Mouse (Mus musculus): Measurements from ENCODE around the gene Tbc1d17. TPM values are rescaled to one million over a fixed set of nuclear protein-coding genes. Genes with fewer than 3 reads are reported as not detected.

Gene Tbc1d17
- total and polyA plus RNA-seq, 2 experiments from 2014 or later: 115 to 378 TPM

DNA sequence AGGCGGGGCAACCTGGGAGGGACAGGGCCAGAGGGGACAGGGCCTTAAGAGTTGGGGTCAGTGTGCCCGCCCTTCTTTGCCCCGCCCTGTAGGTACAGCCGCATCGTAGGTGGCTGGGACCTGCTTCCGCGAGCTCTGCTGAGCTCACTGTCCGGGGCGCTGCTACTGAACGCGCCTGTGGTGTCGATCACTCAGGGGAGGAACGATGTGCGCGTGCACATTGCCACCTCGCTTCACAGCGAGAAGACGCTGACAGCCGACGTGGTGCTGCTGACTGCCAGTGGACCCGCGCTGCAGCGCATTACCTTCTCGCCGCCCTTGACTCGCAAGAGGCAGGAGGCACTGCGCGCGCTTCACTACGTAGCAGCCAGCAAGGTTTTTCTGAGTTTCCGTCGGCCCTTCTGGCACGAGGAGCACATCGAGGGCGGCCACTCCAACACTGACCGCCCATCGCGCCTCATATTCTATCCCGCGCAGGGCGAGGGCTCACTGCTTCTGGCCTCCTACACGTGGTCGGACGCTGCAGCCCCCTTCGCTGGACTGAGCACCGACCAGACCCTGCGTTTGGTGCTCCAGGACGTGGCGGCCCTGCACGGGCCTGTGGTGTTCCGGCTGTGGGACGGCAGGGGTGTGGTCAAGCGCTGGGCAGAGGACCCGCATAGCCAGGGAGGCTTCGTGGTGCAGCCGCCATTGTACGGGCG is 9.2 kb downstream of the Tbc1d17 start:
- WGBS: 2% methylated on average over 58 of the region's 58 CpGs

DNA sequence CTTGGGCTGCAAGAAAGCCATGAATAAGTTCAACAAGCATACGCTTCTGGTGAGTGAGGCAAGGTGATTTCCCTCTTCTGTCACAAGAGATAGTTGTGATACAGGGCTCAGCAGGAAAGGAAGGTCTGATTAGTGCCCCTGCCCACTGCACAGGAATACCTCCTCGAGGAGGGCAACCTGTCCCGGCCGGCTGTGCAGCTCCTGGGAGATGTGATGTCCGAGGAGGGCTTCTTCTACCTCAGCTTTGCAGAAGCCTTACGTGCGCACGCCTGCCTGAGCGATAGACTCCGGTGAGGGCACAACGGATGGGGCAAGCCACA is 9.7 kb downstream of the Tbc1d17 start:
- peak overlapping the region; percentile 46; the same call in 1 of the 2 replicates for H3K9ac ChIP-seq
- peaks cover 34% of the 10 kb centered on the region for H3K36me3 ChIP-seq (ENCODE audit: insufficient read depth)
- 0 out of 2 replicates have a peak, but pooled peaks cover 8% of the 10 kb centered on the region for H3K27me3 ChIP-seq (ENCODE audit: insufficient read depth, low read length)
- H3K4me2 ChIP-seq (ENCODE audit: low read depth): peak overlapping the region; percentile 47
- no peak for TF ChIP-seq CTCF (IDR thresholded peaks at IDR 0.05; ENCODE audit: low read depth)
- H3K4me3 ChIP-seq (ENCODE audit: low read depth, low read length): peak overlapping the region; percentile 28; the same call in 1 of the 2 replicates
- peaks cover 8% of the 10 kb centered on the region; the same call in 1 of the 2 replicates for H3K4me1 ChIP-seq (ENCODE audit: insufficient read depth)
- H3K27ac ChIP-seq (ENCODE audit: low read depth, low read length): no peak overlapping the region
- peak; percentile 20 for ATAC-seq
- no peak for DNase-seq
- no peaks in the 10 kb centered on the region for H3K9me3 ChIP-seq (ENCODE audit: low read length)
- 28% methylated on average over 11 of the region's 11 CpGs for whole genome bisulfite sequencing

More for the DNA sequence above, 9.2 kb downstream of the Tbc1d17 start:
- no peak for TF ChIP-seq CTCF (IDR thresholded peaks at IDR 0.05; ENCODE audit: low read depth)
- H3K4me2 ChIP-seq (ENCODE audit: low read depth): peak overlapping the region; percentile 47
- ATAC-seq (peak; percentile 68), DNase-seq (peak; percentile 73)
- no peaks in the 10 kb centered on the region for H3K9me3 ChIP-seq (ENCODE audit: low read length)
- no peak overlapping the region for H3K27ac ChIP-seq (ENCODE audit: low read depth, low read length)
- peaks cover 8% of the 10 kb centered on the region; the same call in 1 of the 2 replicates for H3K4me1 ChIP-seq (ENCODE audit: insufficient read depth)
- H3K36me3 ChIP-seq (ENCODE audit: insufficient read depth): peaks cover 39% of the 10 kb centered on the region
- H3K27me3 ChIP-seq (ENCODE audit: insufficient read depth, low read length): 0 out of 2 replicates have a peak, but pooled peaks cover 8% of the 10 kb centered on the region
- peak overlapping the region; percentile 28 for H3K4me3 ChIP-seq (ENCODE audit: low read depth, low read length)
- H3K9ac ChIP-seq: peak overlapping the region; percentile 46

DNA sequence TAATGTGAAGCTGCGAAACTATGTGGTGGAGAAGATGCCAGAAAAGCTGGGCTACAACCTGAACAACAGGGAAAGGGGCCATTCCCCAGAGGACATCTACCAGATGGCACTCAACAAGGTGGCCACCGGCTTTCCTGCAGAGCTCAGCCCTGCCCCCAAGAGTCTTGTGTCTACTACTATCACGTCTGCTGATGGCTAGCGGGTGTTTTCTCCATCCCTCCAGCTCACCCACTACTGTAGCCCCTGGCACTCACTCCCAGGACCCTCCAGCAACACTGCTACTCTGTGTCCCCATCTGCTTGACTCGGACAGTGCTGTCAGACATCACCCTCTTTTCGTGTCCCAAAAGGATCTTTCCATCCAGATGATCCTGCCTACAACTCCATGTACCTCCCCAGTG is 10.8 kb downstream of the Tbc1d17 start:
- WGBS: 80% methylated on average over 6 of the region's 6 CpGs
- ATAC-seq (no peak), DNase-seq (no peak)
- Histone ChIP-seq H3K4me2 (ENCODE audit: low read depth) (no peak overlapping the region), H3K9me3 (ENCODE audit: low read length) (no peaks in the 10 kb centered on the region), H3K4me1 (ENCODE audit: insufficient read depth) (peaks cover 8% of the 10 kb centered on the region; the same call in 1 of the 2 replicates), H3K4me3 (ENCODE audit: low read depth, low read length) (no peak overlapping the region), H3K9ac (no peak overlapping the region), H3K27me3 (ENCODE audit: insufficient read depth, low read length) (0 out of 2 replicates have a peak, but pooled peaks cover 8% of the 10 kb centered on the region), H3K36me3 (ENCODE audit: insufficient read depth) (peaks cover 24% of the 10 kb centered on the region), H3K27ac (ENCODE audit: low read depth, low read length) (no peak overlapping the region)
- TF ChIP-seq CTCF (IDR thresholded peaks at IDR 0.05; ENCODE audit: low read depth): no peak

DNA sequence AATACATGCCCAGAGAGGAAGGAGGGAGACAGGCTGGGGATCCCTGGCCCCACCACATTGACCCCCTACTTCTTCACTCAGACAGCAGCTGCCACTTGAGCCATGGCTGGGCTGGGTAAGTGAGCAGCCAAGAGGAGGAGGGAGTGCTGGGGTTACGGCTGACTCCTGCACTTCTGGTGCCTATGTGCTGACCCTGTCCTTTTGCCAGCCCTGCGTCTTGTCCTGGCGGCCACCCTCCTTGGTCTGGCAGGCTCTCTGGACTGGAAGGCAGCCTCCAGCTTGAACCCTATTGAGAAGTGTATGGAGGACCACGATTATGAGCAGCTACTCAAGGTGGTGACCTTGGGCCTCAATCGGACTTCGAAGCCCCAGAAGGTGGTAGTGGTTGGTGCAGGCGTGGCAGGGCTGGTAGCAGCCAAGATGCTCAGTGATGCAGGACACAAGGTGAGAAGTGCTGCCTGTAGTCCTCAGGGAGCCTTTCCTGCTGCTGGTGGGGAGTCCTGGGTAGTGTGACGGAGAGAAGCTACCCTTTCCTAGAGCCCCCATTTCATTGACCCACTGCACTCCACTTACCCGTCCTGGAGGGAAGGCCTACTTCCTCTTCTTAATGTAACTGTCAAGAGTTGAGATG is 12.3 kb downstream of the Tbc1d17 start:
- ATAC-seq (no peak), DNase-seq (no peak)
- no peak overlapping the region for H3K27ac ChIP-seq (ENCODE audit: low read depth, low read length)
- WGBS: 86% methylated on average over 9 of the region's 9 CpGs
- peaks cover 8% of the 10 kb centered on the region; the same call in 1 of the 2 replicates for H3K4me1 ChIP-seq (ENCODE audit: insufficient read depth)
- H3K4me3 ChIP-seq (ENCODE audit: low read depth, low read length): no peak overlapping the region
- no peaks in the 10 kb centered on the region for H3K9me3 ChIP-seq (ENCODE audit: low read length)
- H3K36me3 ChIP-seq (ENCODE audit: insufficient read depth): peaks cover 15% of the 10 kb centered on the region; the same call in 1 of the 2 replicates
- no peak for TF ChIP-seq CTCF (IDR thresholded peaks at IDR 0.05; ENCODE audit: low read depth)
- H3K9ac ChIP-seq: no peak overlapping the region
- no peak overlapping the region for H3K4me2 ChIP-seq (ENCODE audit: low read depth)
- 0 out of 2 replicates have a peak, but pooled peaks cover 8% of the 10 kb centered on the region for H3K27me3 ChIP-seq (ENCODE audit: insufficient read depth, low read length)

- H3K9me3 ChIP-seq (ENCODE audit: low read length): no peaks in the 10 kb centered on the region
- H3K4me2 ChIP-seq (ENCODE audit: low read depth): no peak overlapping the region
- peaks cover 16% of the 10 kb centered on the region for H3K36me3 ChIP-seq (ENCODE audit: insufficient read depth)
- H3K27ac ChIP-seq (ENCODE audit: low read depth, low read length): no peak overlapping the region
- H3K4me3 ChIP-seq (ENCODE audit: low read depth, low read length): no peak overlapping the region
- 0 out of 2 replicates have a peak, but pooled peaks cover 8% of the 10 kb centered on the region for H3K27me3 ChIP-seq (ENCODE audit: insufficient read depth, low read length)
- TF ChIP-seq CTCF (IDR thresholded peaks at IDR 0.05; ENCODE audit: low read depth): no peak
- ATAC-seq (no peak), DNase-seq (no peak)
- WGBS: 63% methylated on average over 3 of the region's 3 CpGs
- no peak overlapping the region for H3K9ac ChIP-seq
- peaks cover 8% of the 10 kb centered on the region; the same call in 1 of the 2 replicates for H3K4me1 ChIP-seq (ENCODE audit: insufficient read depth)
These were observed 12.9 kb downstream of the Tbc1d17 start for GRCm38 (mm10) chr7:44836016-44836404.

GRCm38 (mm10) chr7:44835373-44836015 is 13.4 kb downstream of the Tbc1d17 start:
- ATAC-seq (no peak), DNase-seq (no peak)
- no peak for TF ChIP-seq CTCF (IDR thresholded peaks at IDR 0.05; ENCODE audit: low read depth)
- Histone ChIP-seq H3K9me3 (ENCODE audit: low read length) (no peaks in the 10 kb centered on the region), H3K27me3 (ENCODE audit: insufficient read depth, low read length) (0 out of 2 replicates have a peak, but pooled peaks cover 5% of the 10 kb centered on the region), H3K9ac (no peak overlapping the region), H3K4me2 (ENCODE audit: low read depth) (no peak overlapping the region), H3K4me1 (ENCODE audit: insufficient read depth) (peaks cover 8% of the 10 kb centered on the region; the same call in 1 of the 2 replicates), H3K4me3 (ENCODE audit: low read depth, low read length) (no peak overlapping the region), H3K36me3 (ENCODE audit: insufficient read depth) (peaks cover 16% of the 10 kb centered on the region), H3K27ac (ENCODE audit: low read depth, low read length) (no peak overlapping the region)
- WGBS: 91% methylated on average over 1 of the region's 1 CpGs
